Comparison of ENCODE assay signal across 31 mouse cellular contexts in genomic region chr12:67929842-67930241, GRCm38 (mm10).
DNase-seq lines count a peak whose midpoint lies in the region; ATAC-seq lines count a peak whose summit lies in the region.
"Had no signal": no experiment of that assay in that cellular context is flagged by ENCODE, and none has a peak within 500 bp of the region (broad histone marks: within the 10 kb centered on the region; RNA-seq: fewer than 3 reads in every experiment).

No protein-coding gene starts in this region.

- peak; percentile 81; the same call in 1 of the 2 replicates for ATAC-seq in forebrain, embryonic 13.5 days
- ATAC-seq in forebrain, embryonic 15.5 days (replicated peaks) = no peak
- 0 out of 2 replicates have a peak, but pooled peaks have one; percentile 65 for ATAC-seq in hindbrain, embryonic 13.5 days (ENCODE audit: low FRiP score)
- no peak for ATAC-seq in hindbrain, embryonic 11.5 days (ENCODE audit: low FRiP score)
- peak; percentile 66 for ATAC-seq in neural tube, embryonic 14.5 days (ENCODE audit: low read depth)
- no peak for ATAC-seq in neural tube, embryonic 15.5 days (ENCODE audit: low FRiP score)
- ATAC-seq in embryonic facial prominence, embryonic 14.5 days (ENCODE audit: low read depth) = 0 out of 2 replicates have a peak, but pooled peaks have one; percentile 37
- ATAC-seq: hindbrain, postnatal 0 days; inflammation-experienced regulatory T-cells, adult 6 months; intestine, embryonic 16.5 days; Patski had no signal

- no peaks in the 10 kb centered on the region for H3K36me3 ChIP-seq in forebrain, embryonic 13.5 days (ENCODE audit: poor library complexity, severe bottlenecking)
- no peaks in the 10 kb centered on the region for H3K36me3 ChIP-seq in forebrain, embryonic 15.5 days
- H3K36me3 ChIP-seq in hindbrain, embryonic 13.5 days = no peaks in the 10 kb centered on the region
- H3K36me3 ChIP-seq in hindbrain, embryonic 11.5 days (ENCODE audit: control insufficient read depth, insufficient read depth, low read length) = no peaks in the 10 kb centered on the region
- H3K36me3 ChIP-seq in neural tube, embryonic 14.5 days (ENCODE audit: control insufficient read depth, insufficient read depth, low read length) = no peaks in the 10 kb centered on the region
- no peaks in the 10 kb centered on the region for H3K36me3 ChIP-seq in neural tube, embryonic 15.5 days
- H3K36me3 ChIP-seq in embryonic facial prominence, embryonic 14.5 days (ENCODE audit: control insufficient read depth, insufficient read depth, low read length) = no peaks in the 10 kb centered on the region
- H3K36me3 ChIP-seq: embryonic facial prominence, embryonic 12.5 days; G1E; heart, embryonic 12.5 days; heart, embryonic 15.5 days; hindbrain, embryonic 10.5 days had no signal

- H3K27me3 ChIP-seq in forebrain, embryonic 13.5 days = no peaks in the 10 kb centered on the region
- H3K27me3 ChIP-seq in forebrain, embryonic 15.5 days = no peaks in the 10 kb centered on the region
- no peaks in the 10 kb centered on the region for H3K27me3 ChIP-seq in hindbrain, embryonic 13.5 days
- H3K27me3 ChIP-seq in hindbrain, embryonic 11.5 days (ENCODE audit: control insufficient read depth, insufficient read depth, low read length) = no peaks in the 10 kb centered on the region
- H3K27me3 ChIP-seq in neural tube, embryonic 14.5 days (ENCODE audit: control insufficient read depth, insufficient read depth, low read length) = no peaks in the 10 kb centered on the region
- H3K27me3 ChIP-seq in neural tube, embryonic 15.5 days (replicated peaks) = no peaks in the 10 kb centered on the region
- no peaks in the 10 kb centered on the region for H3K27me3 ChIP-seq in embryonic facial prominence, embryonic 14.5 days (replicated peaks; ENCODE audit: control insufficient read depth, insufficient read depth, low read length)
- H3K27me3 ChIP-seq: CH12.LX; embryonic facial prominence, embryonic 12.5 days; heart, embryonic 12.5 days; heart, embryonic 15.5 days had no signal

- H3K27ac ChIP-seq in forebrain, embryonic 13.5 days = no peak overlapping the region
- no peak overlapping the region for H3K27ac ChIP-seq in forebrain, embryonic 15.5 days (replicated peaks)
- H3K27ac ChIP-seq in hindbrain, embryonic 13.5 days = no peak overlapping the region
- no peak overlapping the region for H3K27ac ChIP-seq in hindbrain, embryonic 11.5 days (ENCODE audit: low read depth, low read length)
- no peak overlapping the region for H3K27ac ChIP-seq in neural tube, embryonic 14.5 days (ENCODE audit: low read depth, low read length)
- H3K27ac ChIP-seq in neural tube, embryonic 15.5 days (replicated peaks) = no peak overlapping the region
- H3K27ac ChIP-seq in embryonic facial prominence, embryonic 14.5 days (replicated peaks; ENCODE audit: low read depth, low read length) = no peak overlapping the region
- H3K27ac ChIP-seq: embryonic facial prominence, embryonic 12.5 days; heart, embryonic 15.5 days; hindbrain, embryonic 10.5 days; hindbrain, postnatal 0 days had no signal

- H3K9ac ChIP-seq in forebrain, embryonic 13.5 days = no peak overlapping the region
- no peak overlapping the region for H3K9ac ChIP-seq in forebrain, embryonic 15.5 days (replicated peaks)
- no peak overlapping the region for H3K9ac ChIP-seq in hindbrain, embryonic 13.5 days
- H3K9ac ChIP-seq in hindbrain, embryonic 11.5 days (ENCODE audit: low read depth, low read length) = no peak overlapping the region
- H3K9ac ChIP-seq in neural tube, embryonic 14.5 days (replicated peaks; ENCODE audit: low read depth, low read length) = no peak overlapping the region
- no peak overlapping the region for H3K9ac ChIP-seq in neural tube, embryonic 15.5 days (replicated peaks)
- no peak overlapping the region for H3K9ac ChIP-seq in embryonic facial prominence, embryonic 14.5 days (ENCODE audit: low read depth, low read length)
- H3K9ac ChIP-seq: embryonic facial prominence, embryonic 12.5 days; heart, embryonic 12.5 days; heart, embryonic 15.5 days had no signal

- 44% methylated on average over 1 of the region's 1 CpGs for WGBS in forebrain, embryonic 13.5 days
- 60% methylated on average over 1 of the region's 1 CpGs for WGBS in forebrain, embryonic 15.5 days
- 52% methylated on average over 1 of the region's 1 CpGs for WGBS in hindbrain, embryonic 13.5 days
- WGBS in hindbrain, embryonic 11.5 days = 87% methylated on average over 1 of the region's 1 CpGs
- 47% methylated on average over 1 of the region's 1 CpGs for WGBS in neural tube, embryonic 14.5 days
- WGBS in neural tube, embryonic 15.5 days = 42% methylated on average over 1 of the region's 1 CpGs
- WGBS in embryonic facial prominence, embryonic 14.5 days = 13% methylated on average over 1 of the region's 1 CpGs

- H3K4me2 ChIP-seq in forebrain, embryonic 13.5 days = no peak overlapping the region
- H3K4me2 ChIP-seq in forebrain, embryonic 15.5 days (replicated peaks) = no peak overlapping the region
- no peak overlapping the region for H3K4me2 ChIP-seq in hindbrain, embryonic 13.5 days
- no peak overlapping the region for H3K4me2 ChIP-seq in hindbrain, embryonic 11.5 days (replicated peaks; ENCODE audit: low read depth, low read length)
- H3K4me2 ChIP-seq in neural tube, embryonic 14.5 days (ENCODE audit: low read depth, low read length) = no peak overlapping the region
- no peak overlapping the region for H3K4me2 ChIP-seq in neural tube, embryonic 15.5 days
- H3K4me2 ChIP-seq in embryonic facial prominence, embryonic 14.5 days (ENCODE audit: low read depth, low read length) = no peak overlapping the region
- H3K4me2 ChIP-seq: embryonic facial prominence, embryonic 12.5 days; heart, embryonic 12.5 days; heart, embryonic 15.5 days had no signal

- H3K4me1 ChIP-seq in forebrain, embryonic 13.5 days = no peaks in the 10 kb centered on the region
- H3K4me1 ChIP-seq in forebrain, embryonic 15.5 days = no peaks in the 10 kb centered on the region
- no peaks in the 10 kb centered on the region for H3K4me1 ChIP-seq in hindbrain, embryonic 13.5 days (replicated peaks)
- no peaks in the 10 kb centered on the region for H3K4me1 ChIP-seq in hindbrain, embryonic 11.5 days (replicated peaks; ENCODE audit: control insufficient read depth, insufficient read depth, low read length)
- H3K4me1 ChIP-seq in neural tube, embryonic 14.5 days (ENCODE audit: control insufficient read depth, insufficient read depth, low read length) = no peaks in the 10 kb centered on the region
- H3K4me1 ChIP-seq in neural tube, embryonic 15.5 days = no peaks in the 10 kb centered on the region
- no peaks in the 10 kb centered on the region for H3K4me1 ChIP-seq in embryonic facial prominence, embryonic 14.5 days (ENCODE audit: control insufficient read depth, insufficient read depth, low read length)
- H3K4me1 ChIP-seq: embryonic facial prominence, embryonic 12.5 days; heart, embryonic 12.5 days; heart, embryonic 15.5 days; hindbrain, embryonic 10.5 days had no signal

- DNase-seq in hindbrain, embryonic 11.5 days (ENCODE audit: low spot score) = no peak
- no peak for DNase-seq in embryonic facial prominence, embryonic 14.5 days (ENCODE audit: low spot score)
- DNase-seq: adrenal gland, postnatal 10 days; adrenal gland, postnatal 36 days; B cell, adult 2 months; cerebellum, adult 11 months; cerebellum, adult 2 months; cerebellum, adult 9-11 months; cerebellum, postnatal 36 days; embryo, embryonic 11 days; gastrocnemius, postnatal 25 days; heart, adult 18-20 months; heart, postnatal 10 days; heart, postnatal 36 days; kidney, adult 18-20 months had no signal

- no peak overlapping the region for H3K4me3 ChIP-seq in forebrain, embryonic 13.5 days
- no peak overlapping the region for H3K4me3 ChIP-seq in forebrain, embryonic 15.5 days
- H3K4me3 ChIP-seq in hindbrain, embryonic 13.5 days = no peak overlapping the region
- no peak overlapping the region for H3K4me3 ChIP-seq in hindbrain, embryonic 11.5 days (ENCODE audit: low read depth, low read length)
- no peak overlapping the region for H3K4me3 ChIP-seq in neural tube, embryonic 14.5 days (ENCODE audit: low read depth, low read length)
- H3K4me3 ChIP-seq in neural tube, embryonic 15.5 days (replicated peaks) = no peak overlapping the region
- no peak overlapping the region for H3K4me3 ChIP-seq in embryonic facial prominence, embryonic 14.5 days (ENCODE audit: low read depth, low read length)
- H3K4me3 ChIP-seq: embryonic facial prominence, embryonic 12.5 days; erythroblast, embryonic 14.5 days; heart, embryonic 12.5 days; heart, embryonic 15.5 days; hindbrain, embryonic 10.5 days had no signal

- no peaks in the 10 kb centered on the region for H3K9me3 ChIP-seq in forebrain, embryonic 13.5 days (replicated peaks)
- H3K9me3 ChIP-seq in forebrain, embryonic 15.5 days = no peaks in the 10 kb centered on the region
- no peaks in the 10 kb centered on the region for H3K9me3 ChIP-seq in hindbrain, embryonic 13.5 days
- no peaks in the 10 kb centered on the region for H3K9me3 ChIP-seq in hindbrain, embryonic 11.5 days (ENCODE audit: control insufficient read depth, low read length)
- no peaks in the 10 kb centered on the region for H3K9me3 ChIP-seq in neural tube, embryonic 14.5 days (ENCODE audit: control insufficient read depth, low read length)
- no peaks in the 10 kb centered on the region for H3K9me3 ChIP-seq in neural tube, embryonic 15.5 days (replicated peaks)
- H3K9me3 ChIP-seq in embryonic facial prominence, embryonic 14.5 days (ENCODE audit: control insufficient read depth, low read length) = no peaks in the 10 kb centered on the region
- H3K9me3 ChIP-seq: embryonic facial prominence, embryonic 12.5 days; G1E; heart, embryonic 12.5 days; heart, embryonic 15.5 days; hindbrain, embryonic 10.5 days had no signal

Comparison
In these comparisons a context has a peak if more than half of its experiments do, and no peak if none do; other contexts are left out.
1. ATAC-seq: peak in forebrain, embryonic 13.5 days (single experiment), hindbrain, embryonic 13.5 days (single experiment), neural tube, embryonic 14.5 days (single experiment) and embryonic facial prominence, embryonic 14.5 days (single experiment); none in forebrain, embryonic 15.5 days (single experiment), hindbrain, embryonic 11.5 days (single experiment) and neural tube, embryonic 15.5 days (single experiment).